Mouse (Mus musculus): Measurements from ENCODE around the gene Ankrd17. TPM values are rescaled to one million over a fixed set of nuclear protein-coding genes. Genes with fewer than 3 reads are reported as not detected.

The Ankrd17 gene
- total RNA-seq, 1 experiment from 2014 or later: 138 TPM

DNA sequence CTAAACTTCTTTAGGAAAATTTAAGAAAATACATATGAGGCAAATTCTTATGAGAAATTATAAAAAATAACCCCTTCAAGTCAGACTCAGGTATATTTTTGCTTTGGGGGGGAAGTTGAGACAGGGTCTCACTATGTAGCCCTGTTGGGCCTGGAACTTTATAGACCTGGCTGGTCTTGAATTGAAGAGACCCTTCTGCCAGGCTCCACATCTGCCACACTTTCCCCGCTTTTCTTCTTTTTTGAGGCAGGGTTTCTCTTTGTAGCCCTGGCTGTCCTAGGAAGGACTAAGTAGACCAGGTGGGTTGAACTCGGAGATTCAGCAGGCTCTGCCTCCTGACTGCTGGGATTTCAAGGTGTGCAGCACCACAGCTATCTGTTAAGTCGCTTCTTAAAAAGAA lies 139.7 kb downstream of the Ankrd17 start:
- no peak for ATAC-seq (ENCODE audit: extremely low read depth, insufficient number of reproducible peaks, low FRiP score, poor library complexity, severe bottlenecking)

DNA sequence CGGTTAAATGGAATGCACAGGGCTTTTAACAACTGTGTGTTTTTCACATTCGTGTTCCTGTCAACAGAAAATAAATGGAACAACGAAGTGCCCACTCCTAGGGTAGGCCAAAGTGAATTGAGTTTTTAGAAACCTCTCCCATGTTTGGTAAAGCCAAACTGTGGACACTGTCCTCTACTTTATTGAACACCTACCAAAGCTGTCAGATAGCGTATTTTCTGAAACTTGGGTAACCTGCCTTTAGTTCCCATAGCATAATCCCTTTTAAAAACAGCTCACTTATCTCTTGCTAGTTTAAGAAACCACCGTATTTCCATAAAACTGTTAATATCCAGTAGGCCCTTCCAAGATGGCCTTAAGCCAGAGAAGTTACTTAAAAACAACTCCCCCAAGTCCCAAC lies 141.6 kb downstream of the Ankrd17 start:
- no peak for ATAC-seq (ENCODE audit: extremely low read depth, insufficient number of reproducible peaks, low FRiP score, poor library complexity, severe bottlenecking)

DNA sequence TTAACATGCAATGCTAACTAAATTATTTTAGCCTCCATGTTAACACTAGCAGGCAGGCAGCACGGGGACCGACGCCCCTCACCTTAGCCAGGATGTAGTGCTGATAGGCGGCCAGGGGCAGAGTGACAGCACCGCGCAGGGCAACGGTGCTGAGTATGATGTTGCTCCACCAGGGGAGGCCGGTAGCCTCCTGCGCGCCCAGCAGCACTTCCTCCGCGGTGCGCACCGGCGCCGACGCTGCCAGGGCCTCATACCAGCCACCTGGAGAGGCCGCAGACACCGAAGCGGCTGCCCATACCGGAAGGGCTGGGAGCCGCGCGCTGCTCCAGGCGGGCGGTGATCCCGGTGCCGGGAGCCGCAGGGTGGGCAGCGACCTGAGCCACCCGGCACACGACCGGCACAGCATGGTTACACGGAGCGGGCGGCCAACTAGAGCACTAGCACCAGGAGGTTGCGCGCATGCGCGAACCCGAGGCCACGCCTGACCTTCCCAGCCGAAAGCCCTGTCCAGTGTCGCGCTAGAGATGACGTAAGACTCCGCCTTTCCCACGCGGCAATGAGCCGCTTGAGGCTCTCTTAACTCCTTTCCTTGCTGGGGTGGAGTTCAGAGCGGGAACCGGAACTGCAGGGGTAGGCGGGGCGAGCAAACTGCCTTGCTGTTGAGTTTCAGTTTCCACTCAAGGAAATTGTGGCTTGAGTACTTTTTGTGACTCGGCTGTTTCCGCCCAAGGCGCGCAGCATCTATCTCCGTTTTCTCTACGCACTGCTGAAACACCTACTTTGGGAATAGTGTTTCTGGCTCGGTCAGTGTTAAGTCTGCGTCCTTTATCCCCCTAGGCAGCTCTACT lies 142.6 kb downstream of the Ankrd17 start, which contains the start of gene Cox18:
Cox18 (minus strand) TSS at position 468 of the 848 bp plus-strand sequence.
- peak; percentile 97 for ATAC-seq (ENCODE audit: extremely low read depth, insufficient number of reproducible peaks, low FRiP score, poor library complexity, severe bottlenecking)

DNA sequence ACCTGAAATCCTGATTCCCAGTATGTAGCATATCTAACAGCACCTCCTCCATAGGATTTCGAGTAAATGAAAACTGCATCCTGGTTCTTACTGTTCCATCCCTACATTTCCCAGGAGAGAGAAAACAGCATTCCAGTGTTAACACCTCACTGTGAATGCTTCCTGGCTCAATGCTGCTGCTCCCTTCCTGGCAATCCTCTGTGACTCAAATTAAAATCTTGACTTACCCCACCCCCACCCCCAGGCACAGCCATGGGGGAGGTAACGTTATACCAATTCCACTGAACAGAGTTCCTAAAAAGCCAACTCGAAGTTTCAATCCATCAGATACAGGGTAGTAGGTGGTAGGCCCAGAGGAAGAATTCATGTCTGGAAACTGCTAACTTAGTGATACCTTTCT lies 143.4 kb downstream of the Ankrd17 start:
- no peak for ATAC-seq (ENCODE audit: extremely low read depth, insufficient number of reproducible peaks, low FRiP score, poor library complexity, severe bottlenecking)

DNA sequence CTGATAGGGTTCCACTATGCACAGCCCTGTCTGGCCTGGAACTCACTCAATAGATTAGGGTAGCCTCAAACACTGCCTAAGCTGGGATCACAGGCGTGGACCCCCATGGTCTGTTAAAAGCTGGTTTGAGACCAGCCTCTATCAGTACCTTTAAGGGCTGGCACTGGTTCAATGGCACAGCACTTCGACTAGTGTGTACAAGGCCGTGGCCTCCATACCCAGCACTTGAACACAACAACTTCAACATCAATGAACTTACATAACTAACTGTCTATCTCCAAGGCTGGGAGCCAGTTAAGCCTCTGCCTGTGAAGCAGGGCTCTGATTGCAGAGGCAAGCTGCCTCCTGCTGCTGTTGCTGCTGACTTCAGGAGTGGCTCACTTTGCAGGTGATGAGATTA lies 148.6 kb downstream of the Ankrd17 start:
- no peak for ATAC-seq (ENCODE audit: extremely low read depth, insufficient number of reproducible peaks, low FRiP score, poor library complexity, severe bottlenecking)

DNA sequence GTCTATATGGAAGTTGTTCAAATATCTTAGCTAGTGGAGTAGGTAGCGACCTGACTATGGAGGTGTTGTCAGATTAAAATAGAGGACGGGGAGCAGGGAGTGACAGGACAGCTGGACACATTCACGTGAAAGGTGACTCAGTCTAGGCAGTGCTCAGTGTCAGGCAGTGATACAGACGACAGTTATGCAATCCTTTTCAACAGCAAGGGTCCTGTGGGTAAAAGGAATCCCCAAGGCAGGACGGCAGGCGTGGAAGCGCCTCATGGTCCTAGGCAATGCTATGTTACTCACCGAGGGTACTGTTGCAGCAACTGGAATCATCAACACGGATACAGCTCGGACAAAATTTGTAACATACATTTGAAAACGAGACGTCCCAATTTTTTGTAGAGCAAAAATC lies 149.2 kb downstream of the Ankrd17 start:
- no peak for ATAC-seq (ENCODE audit: extremely low read depth, insufficient number of reproducible peaks, low FRiP score, poor library complexity, severe bottlenecking)

DNA sequence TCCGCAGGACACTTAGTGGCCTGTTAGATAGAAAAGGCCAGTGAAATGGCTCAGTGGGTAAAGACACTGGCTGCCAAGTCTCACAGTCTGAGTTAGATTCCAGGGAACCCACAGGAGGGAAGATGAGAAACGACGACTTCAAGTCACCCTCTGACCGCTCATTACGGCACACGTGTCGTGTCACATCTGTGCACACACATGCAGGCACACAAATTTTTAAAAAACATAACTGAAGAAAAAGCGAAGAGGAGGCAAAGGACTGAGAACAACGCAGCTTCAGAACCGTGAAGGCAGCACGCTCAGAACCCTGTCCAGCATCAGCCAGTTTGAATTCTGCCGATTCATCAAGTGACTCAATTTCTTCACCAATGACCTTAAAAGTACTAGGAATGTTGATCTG lies 153.0 kb downstream of the Ankrd17 start:
- no peak for ATAC-seq (ENCODE audit: extremely low read depth, insufficient number of reproducible peaks, low FRiP score, poor library complexity, severe bottlenecking)

DNA sequence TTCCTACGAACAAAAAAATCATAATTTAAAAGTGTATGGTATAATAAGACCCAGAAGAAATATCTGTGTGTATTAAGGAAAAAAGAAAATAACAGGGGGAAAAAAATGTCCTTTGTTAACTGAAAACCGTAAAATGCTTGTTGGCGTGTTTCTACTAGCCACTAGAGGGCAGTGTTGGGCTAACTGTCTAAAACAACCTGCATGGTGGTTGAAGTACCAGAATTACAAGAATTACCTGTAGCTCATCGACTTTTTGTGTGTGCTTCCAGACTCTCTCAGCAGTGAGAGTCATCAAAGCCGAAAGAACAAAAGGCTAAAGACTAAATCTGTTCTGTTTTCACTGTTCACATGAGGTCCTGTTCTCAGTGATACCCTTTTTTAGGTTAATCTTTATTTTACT lies 163.2 kb downstream of the Ankrd17 start:
- ATAC-seq (ENCODE audit: extremely low read depth, insufficient number of reproducible peaks, low FRiP score, poor library complexity, severe bottlenecking): peak; percentile 64; the same call in 1 of the 2 replicates

- ATAC-seq (ENCODE audit: extremely low read depth, insufficient number of reproducible peaks, low FRiP score, poor library complexity, severe bottlenecking): no peak
These were observed 163.8 kb downstream of the Ankrd17 start for GRCm38 (mm10) chr5:90202447-90203117.

- no peak for ATAC-seq (ENCODE audit: extremely low read depth, insufficient number of reproducible peaks, low FRiP score, poor library complexity, severe bottlenecking)
These were observed 166.3 kb downstream of the Ankrd17 start for GRCm38 (mm10) chr5:90199922-90200632.

DNA sequence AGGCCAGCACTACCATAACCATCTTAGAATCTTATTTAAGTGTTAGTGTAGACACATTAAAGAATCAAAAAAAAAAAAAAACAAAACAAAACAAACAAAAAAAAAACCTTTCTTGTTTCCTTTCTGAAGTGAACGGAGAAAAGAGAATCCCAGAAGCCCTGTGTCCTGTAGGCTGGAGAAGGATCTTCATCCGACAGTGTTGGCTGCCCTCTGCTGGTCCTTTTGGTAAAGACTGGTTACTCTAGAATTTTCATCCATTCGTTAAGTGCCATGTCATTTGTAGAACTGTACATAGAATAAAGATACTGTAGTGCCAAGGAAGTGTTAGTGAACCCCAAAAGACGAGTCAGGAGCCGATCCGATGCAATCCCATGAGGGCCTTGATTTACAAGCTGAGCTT lies 171.5 kb downstream of the Ankrd17 start:
- no peak for ATAC-seq (ENCODE audit: extremely low read depth, insufficient number of reproducible peaks, low FRiP score, poor library complexity, severe bottlenecking)

- no peak for ATAC-seq (ENCODE audit: extremely low read depth, insufficient number of reproducible peaks, low FRiP score, poor library complexity, severe bottlenecking)
These were observed 183.6 kb downstream of the Ankrd17 start for GRCm38 (mm10) chr5:90182782-90183181.

DNA sequence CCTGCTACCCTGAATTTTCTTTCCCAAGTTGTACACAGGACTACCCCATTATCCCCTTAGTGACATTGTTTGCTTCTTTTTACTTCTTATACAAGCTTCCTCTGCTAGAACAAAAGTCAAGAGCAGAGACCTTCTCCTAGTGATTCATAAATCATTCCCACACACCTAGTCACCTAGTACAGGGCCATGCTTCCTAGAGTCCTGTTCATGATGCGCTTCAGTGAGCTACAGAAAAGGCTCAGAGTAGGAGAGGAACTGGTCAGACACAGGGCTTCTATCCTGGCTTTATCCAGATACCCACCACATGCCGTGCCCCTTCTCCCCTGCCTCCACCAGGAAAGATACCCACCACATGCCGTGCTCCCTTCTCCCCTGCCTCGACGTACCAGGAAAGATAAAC lies 187.3 kb downstream of the Ankrd17 start:
- ATAC-seq (ENCODE audit: extremely low read depth, insufficient number of reproducible peaks, low FRiP score, poor library complexity, severe bottlenecking): no peak

DNA sequence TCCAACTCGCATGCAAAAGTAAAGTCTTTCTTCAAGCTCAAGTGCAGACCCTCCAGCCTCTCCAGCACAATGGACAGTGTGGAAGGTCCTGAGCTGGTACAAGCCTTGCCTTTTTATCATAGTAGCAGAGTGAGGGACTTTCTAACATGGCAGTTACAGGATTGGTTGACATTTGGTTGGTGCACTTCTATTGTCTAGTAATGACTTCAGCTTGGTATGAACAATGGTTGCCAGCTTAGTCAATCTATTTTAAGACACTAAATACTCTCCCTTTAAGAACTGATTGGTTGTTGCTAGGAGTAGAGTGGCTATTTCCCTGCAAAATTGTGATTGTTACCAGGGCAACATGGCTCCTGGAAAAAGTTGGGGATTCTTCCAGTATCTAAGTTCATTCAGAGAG lies 188.3 kb downstream of the Ankrd17 start:
- no peak for ATAC-seq (ENCODE audit: extremely low read depth, insufficient number of reproducible peaks, low FRiP score, poor library complexity, severe bottlenecking)

Other genes starting within 250 kb of the Ankrd17 start
- 12.3 and 17.9 TPM in 2 replicates for gene Cox18, start 142.6 kb downstream of the Ankrd17 start, total RNA-seq (2017)
- gene Gm9958, start 627 bp upstream of the Ankrd17 start, total RNA-seq (2017): 3.5 and 4.4 TPM in 2 replicates
- gene Alb, start 94.3 kb upstream of the Ankrd17 start, total RNA-seq (2017): not detected in 2 replicates
- 2.2 and 3.3 TPM in 2 replicates for gene Afp, start 124.2 kb upstream of the Ankrd17 start, total RNA-seq (2017)
- not detected in 2 replicates for gene Afm, start 152.4 kb upstream of the Ankrd17 start, total RNA-seq (2017)
- not detected in 2 replicates for gene 5830473C10Rik, start 194.5 kb upstream of the Ankrd17 start, total RNA-seq (2017)